Mouse (Mus musculus) lung, postnatal 0 days (tissue): ENCODE measurements around the gene Lgals2.

Source experiments
- CTCF ChIP-seq: IDR thresholded peaks from 2 replicates; pipeline ENCODE4 v1.5.1; 2016; ENCODE audit warnings: antibody characterized with exemption, mild to moderate bottlenecking
- EP300 ChIP-seq: IDR thresholded peaks from 2 replicates; pipeline ENCODE4 v1.6.1; 2016; ENCODE audit warnings: antibody characterized with exemption, mild to moderate bottlenecking, control low read depth

DNA sequence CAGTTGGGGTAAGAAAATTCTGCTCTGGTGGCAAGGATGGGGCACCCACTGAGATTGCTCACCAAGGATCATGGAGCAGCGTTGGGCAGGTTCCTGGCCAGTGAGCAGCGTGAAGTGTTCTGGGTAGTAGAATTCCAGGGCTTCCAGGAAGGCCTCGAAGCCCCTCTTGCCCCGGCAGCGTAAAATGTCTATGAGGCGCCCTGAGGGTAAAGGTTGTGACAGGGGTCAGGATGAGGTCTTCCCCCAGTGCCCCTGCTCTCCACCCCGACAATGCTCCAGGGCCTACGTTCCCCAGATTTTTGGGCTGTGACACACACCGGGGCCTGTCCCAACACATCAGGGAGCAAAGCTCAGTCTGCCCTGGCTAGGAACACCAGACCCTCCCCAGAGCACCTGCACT, 53.8 kb downstream of the Lgals2 start:
- TF ChIP-seq CTCF (no peak), EP300 (no peak)
